Mouse (Mus musculus): Measurements from ENCODE around the gene Cox17.

- TF ChIP-seq CTCF (IDR thresholded peaks at IDR 0.05; ENCODE audit: borderline replicate concordance, insufficient read depth, low read depth, low read length), result no peak
- TF ChIP-seq POLR2A (IDR thresholded peaks at IDR 0.05; ENCODE audit: borderline replicate concordance, insufficient read depth, low read length), result no peak
Observed at GRCm38 (mm10) chr16:38362493-38363255, 15.9 kb downstream of the Cox17 start.

All from cerebellum, adult 2 months (tissue).